Mouse (Mus musculus): ENCODE measurements at regions not wholly inside any gene's neighbourhood (a gene's known extent, or its start where the extent isn't known, plus 50 kb on each side); places are given as distances from the start of the nearest gene placed in this dataset.

GRCm38 (mm10) chr14:61682721-61683355 is 75.6 kb downstream of the Kcnrg start:
- H3K27ac ChIP-seq (replicated peaks; ENCODE audit: low read depth, low read length) = peak overlapping the region; percentile 95
- no peaks in the 10 kb centered on the region for H3K36me3 ChIP-seq (ENCODE audit: control insufficient read depth, insufficient read depth, low read length)
- H3K4me1 ChIP-seq (ENCODE audit: control insufficient read depth, insufficient read depth, low read length) = peaks cover 25% of the 10 kb centered on the region
- H3K4me3 ChIP-seq (replicated peaks; ENCODE audit: low read length) = peak overlapping the region; percentile 83
- 0 out of 2 replicates have a peak, but pooled peaks cover 11% of the 10 kb centered on the region for H3K27me3 ChIP-seq (ENCODE audit: control insufficient read depth, insufficient read depth, low read length)
- no peak for TF ChIP-seq POLR2A (IDR thresholded peaks at IDR 0.05; ENCODE audit: borderline replicate concordance, extremely low read depth, insufficient read depth, insufficient read length)
- H3K9me3 ChIP-seq (ENCODE audit: control insufficient read depth, low read length) = no peaks in the 10 kb centered on the region
- ATAC-seq (ENCODE audit: low FRiP score, low read depth) (peak; percentile 39), DNase-seq (ENCODE audit: low spot score) (no peak)
- H3K4me2 ChIP-seq (replicated peaks; ENCODE audit: low read depth, low read length, severe bottlenecking) = peak overlapping the region; percentile 94
- 2% methylated on average over 37 of the region's 54 CpGs for WGBS
- H3K9ac ChIP-seq (ENCODE audit: low read depth, low read length, severe bottlenecking) = peak overlapping the region; percentile 88

- ATAC-seq (ENCODE audit: low FRiP score, low read depth) (no peak), DNase-seq (ENCODE audit: low spot score) (no peak)
- peak overlapping the region; percentile 88 for H3K9ac ChIP-seq (ENCODE audit: low read depth, low read length, severe bottlenecking)
- peaks cover 25% of the 10 kb centered on the region for H3K4me1 ChIP-seq (ENCODE audit: control insufficient read depth, insufficient read depth, low read length)
- no peaks in the 10 kb centered on the region for H3K36me3 ChIP-seq (ENCODE audit: control insufficient read depth, insufficient read depth, low read length)
- peak overlapping the region; percentile 83 for H3K4me3 ChIP-seq (replicated peaks; ENCODE audit: low read length)
- WGBS = 10% methylated on average over 9 of the region's 9 CpGs
- no peak for TF ChIP-seq POLR2A (IDR thresholded peaks at IDR 0.05; ENCODE audit: borderline replicate concordance, extremely low read depth, insufficient read depth, insufficient read length)
- H3K27me3 ChIP-seq (ENCODE audit: control insufficient read depth, insufficient read depth, low read length) = 0 out of 2 replicates have a peak, but pooled peaks cover 11% of the 10 kb centered on the region
- peak overlapping the region; percentile 94 for H3K4me2 ChIP-seq (replicated peaks; ENCODE audit: low read depth, low read length, severe bottlenecking)
- H3K27ac ChIP-seq (replicated peaks; ENCODE audit: low read depth, low read length) = peak overlapping the region; percentile 95
- H3K9me3 ChIP-seq (ENCODE audit: control insufficient read depth, low read length) = no peaks in the 10 kb centered on the region
Observed at GRCm38 (mm10) chr14:61683356-61683740, 76.1 kb downstream of the Kcnrg start.

- peaks cover 25% of the 10 kb centered on the region for H3K4me1 ChIP-seq (ENCODE audit: control insufficient read depth, insufficient read depth, low read length)
- H3K9ac ChIP-seq (ENCODE audit: low read depth, low read length, severe bottlenecking) = peak overlapping the region; percentile 17; the same call in 1 of the 2 replicates
Observed at GRCm38 (mm10) chr14:61683791-61684411, 76.6 kb downstream of the Kcnrg start.

GRCm38 (mm10) chr14:61684473-61685230 is 77.4 kb downstream of the Kcnrg start:
- Histone ChIP-seq H3K9ac (ENCODE audit: low read depth, low read length, severe bottlenecking) (peak overlapping the region; percentile 17; the same call in 1 of the 2 replicates), H3K27ac (replicated peaks; ENCODE audit: low read depth, low read length) (no peak overlapping the region; the same call in 1 of the 2 replicates), H3K4me1 (ENCODE audit: control insufficient read depth, insufficient read depth, low read length) (peaks cover 29% of the 10 kb centered on the region), H3K27me3 (ENCODE audit: control insufficient read depth, insufficient read depth, low read length) (peaks cover 21% of the 10 kb centered on the region), H3K4me3 (replicated peaks; ENCODE audit: low read length) (peak overlapping the region; percentile 16), H3K36me3 (ENCODE audit: control insufficient read depth, insufficient read depth, low read length) (no peaks in the 10 kb centered on the region), H3K4me2 (replicated peaks; ENCODE audit: low read depth, low read length, severe bottlenecking) (peak overlapping the region; percentile 94), H3K9me3 (ENCODE audit: control insufficient read depth, low read length) (no peaks in the 10 kb centered on the region)
- no peak for TF ChIP-seq POLR2A (IDR thresholded peaks at IDR 0.05; ENCODE audit: borderline replicate concordance, extremely low read depth, insufficient read depth, insufficient read length)
- ATAC-seq (ENCODE audit: low FRiP score, low read depth) = no peak
- DNase-seq (ENCODE audit: low spot score) = no peak
- 12% methylated on average over 26 of the region's 26 CpGs for WGBS

More at GRCm38 (mm10) chr14:61683791-61684411, 76.6 kb downstream of the Kcnrg start:
- 16% methylated on average over 19 of the region's 19 CpGs for WGBS
- ATAC-seq (ENCODE audit: low FRiP score, low read depth) = no peak
- no peak for TF ChIP-seq POLR2A (IDR thresholded peaks at IDR 0.05; ENCODE audit: borderline replicate concordance, extremely low read depth, insufficient read depth, insufficient read length)
- no peak for DNase-seq (ENCODE audit: low spot score)
- H3K4me2 ChIP-seq (replicated peaks; ENCODE audit: low read depth, low read length, severe bottlenecking) = peak overlapping the region; percentile 94
- H3K27ac ChIP-seq (replicated peaks; ENCODE audit: low read depth, low read length) = peak overlapping the region; percentile 34; the same call in 1 of the 2 replicates
- H3K36me3 ChIP-seq (ENCODE audit: control insufficient read depth, insufficient read depth, low read length) = no peaks in the 10 kb centered on the region
- H3K27me3 ChIP-seq (ENCODE audit: control insufficient read depth, insufficient read depth, low read length) = peaks cover 16% of the 10 kb centered on the region; the same call in 1 of the 2 replicates
- H3K9me3 ChIP-seq (ENCODE audit: control insufficient read depth, low read length) = no peaks in the 10 kb centered on the region
- peak overlapping the region; percentile 83 for H3K4me3 ChIP-seq (replicated peaks; ENCODE audit: low read length)

- H3K4me3 ChIP-seq (replicated peaks; ENCODE audit: low read length) = no peak overlapping the region
- H3K9ac ChIP-seq (ENCODE audit: low read depth, low read length, severe bottlenecking) = no peak overlapping the region
- peak overlapping the region; percentile 94; the same call in 1 of the 2 replicates for H3K4me2 ChIP-seq (replicated peaks; ENCODE audit: low read depth, low read length, severe bottlenecking)
- H3K27me3 ChIP-seq (ENCODE audit: control insufficient read depth, insufficient read depth, low read length) = peaks cover 27% of the 10 kb centered on the region
- no peak overlapping the region; the same call in 1 of the 2 replicates for H3K27ac ChIP-seq (replicated peaks; ENCODE audit: low read depth, low read length)
- DNase-seq (ENCODE audit: low spot score) (no peak), ATAC-seq (ENCODE audit: low FRiP score, low read depth) (no peak)
- peaks cover 24% of the 10 kb centered on the region for H3K4me1 ChIP-seq (ENCODE audit: control insufficient read depth, insufficient read depth, low read length)
- 24% methylated on average over 12 of the region's 12 CpGs for WGBS
- no peaks in the 10 kb centered on the region for H3K36me3 ChIP-seq (ENCODE audit: control insufficient read depth, insufficient read depth, low read length)
- no peak for TF ChIP-seq POLR2A (IDR thresholded peaks at IDR 0.05; ENCODE audit: borderline replicate concordance, extremely low read depth, insufficient read depth, insufficient read length)
- no peaks in the 10 kb centered on the region for H3K9me3 ChIP-seq (ENCODE audit: control insufficient read depth, low read length)
Observed at GRCm38 (mm10) chr14:61685231-61685800, 78.1 kb downstream of the Kcnrg start.
